Mouse (Mus musculus) liver, embryonic 14.5 days (tissue): ENCODE measurements at regions not wholly inside any gene's neighbourhood (a gene's known extent, or its start where the extent isn't known, plus 50 kb on each side); places are given as distances from the start of the nearest gene placed in this dataset.

ENCODE experiments used
- ATAC-seq: fragments of 200-750 bp; cut with Nextera tagmentation; 2 replicates; pipeline ENCODE4 v1.8.0; 2017; ENCODE audit warnings: moderate number of reproducible peaks, mild to moderate bottlenecking, moderate library complexity; ENCODE audit not compliant: insufficient read depth
- DNase-seq, 3 experiments: peaks; one replicate each; pipeline ENCODE4 v3.0.0-alpha.2; 2012 to 2013; ENCODE audit warnings: low read depth in 3 of 3, low spot score in 3 of 3
- H3K27ac ChIP-seq: fragments of 300-500 bp; sonication (generic); 2 replicates; pipeline ENCODE4 v1.5.1; 2014; ENCODE audit warnings: moderate library complexity, mild to moderate bottlenecking, control low read depth, inconsistent platforms
- H3K27me3 ChIP-seq: fragments of 300-500 bp; sonication (generic); 2 replicates; pipeline ENCODE4 v1.6.1; 2014; ENCODE audit warnings: mild to moderate bottlenecking, low read length, moderate library complexity; ENCODE audit not compliant: control insufficient read depth, insufficient read depth
- H3K36me3 ChIP-seq: fragments of 300-500 bp; sonication (generic); replicated peaks from 2 replicates; pipeline ENCODE4 v1.6.1; 2014; ENCODE audit warnings: low read depth; ENCODE audit not compliant: control insufficient read depth, insufficient read depth
- H3K4me1 ChIP-seq, 2 experiments: fragments of 200-500 bp in 1 of 2; fragments of 300-500 bp in 1 of 2; sonication (generic) in 1 of 2; replicated peaks; 2 replicates each; pipeline ENCODE4 v1.6.1; 2012 to 2014; ENCODE audit warnings: antibody characterized with exemption in 1 of 2, inconsistent platforms in 1 of 2, low read length in 1 of 2; ENCODE audit not compliant: control insufficient read depth in 2 of 2, insufficient read depth in 2 of 2
- H3K4me2 ChIP-seq: fragments of 300-500 bp; sonication (generic); 2 replicates; pipeline ENCODE4 v1.6.1; 2014; ENCODE audit warnings: low read depth, mild to moderate bottlenecking, control low read depth, moderate library complexity
- H3K4me3 ChIP-seq, 2 experiments: fragments of 200-500 bp in 1 of 2; fragments of 300-500 bp in 1 of 2; sonication (generic) in 1 of 2; 2 replicates each; pipeline ENCODE4 v1.5.1; 2012 to 2014; ENCODE audit warnings: low read depth in 2 of 2, low read length in 2 of 2, mild to moderate bottlenecking in 2 of 2, control low read depth in 1 of 2, inconsistent platforms in 1 of 2, moderate library complexity in 1 of 2; ENCODE audit not compliant: insufficient read depth in 1 of 2
- H3K9ac ChIP-seq: fragments of 300-500 bp; sonication (generic); replicated peaks from 2 replicates; pipeline ENCODE4 v1.6.1; 2014; ENCODE audit warnings: mild to moderate bottlenecking, control low read depth, moderate library complexity
- H3K9me3 ChIP-seq: fragments of 300-500 bp; sonication (generic); 2 replicates; pipeline ENCODE4 v1.6.1; 2016; ENCODE audit warnings: low read length, mixed read lengths; ENCODE audit not compliant: control insufficient read depth
- CTCF ChIP-seq: IDR thresholded peaks from 2 replicates; pipeline ENCODE4 v1.5.1; 2016; ENCODE audit warnings: antibody characterized with exemption, low read depth, control low read depth
- EP300 ChIP-seq: IDR thresholded peaks from 2 replicates; pipeline ENCODE4 v1.6.1; 2016; ENCODE audit warnings: antibody characterized with exemption, low read depth
- WGBS: fragments of 180-500 bp; shearing (Covaris S2); extraction: QIAGEN DNeasy Blood & Tissue Kit; methylation state at CpG from one replicate; pipeline ENCODE4 v1.1.7; 2014; ENCODE audit not compliant: insufficient replicate concordance; 5-methylcytosine and 5-hydroxymethylcytosine counted together

- H3K4me2 ChIP-seq: no peak overlapping the region
- ATAC-seq (no peak), DNase-seq (no peak)
- H3K9ac ChIP-seq: no peak overlapping the region
- no peaks in the 10 kb centered on the region for H3K27me3 ChIP-seq
- WGBS: 27% methylated on average over 2 of the region's 2 CpGs
- H3K4me1 ChIP-seq: no peaks in the 10 kb centered on the region
- TF ChIP-seq CTCF: no peak
- no peak for TF ChIP-seq EP300
- H3K9me3 ChIP-seq: no peaks in the 10 kb centered on the region
- H3K27ac ChIP-seq: no peak overlapping the region
- H3K36me3 ChIP-seq: no peaks in the 10 kb centered on the region
- no peak overlapping the region for H3K4me3 ChIP-seq
These were observed 166.1 kb upstream of the Prkcq start for GRCm38 (mm10) chr2:11005806-11006205.

- ATAC-seq: no peak
- 64% methylated on average over 11 of the region's 11 CpGs for WGBS
These were observed 160.6 kb upstream of the Prkcq start for GRCm38 (mm10) chr2:11011041-11011962.

GRCm38 (mm10) chr2:11012312-11012860, 159.5 kb upstream of the Prkcq start:
- Histone ChIP-seq H3K27me3 (no peaks in the 10 kb centered on the region), H3K9ac (no peak overlapping the region), H3K4me2 (no peak overlapping the region), H3K36me3 (no peaks in the 10 kb centered on the region), H3K9me3 (no peaks in the 10 kb centered on the region), H3K27ac (no peak overlapping the region), H3K4me3 (no peak overlapping the region), H3K4me1 (no peaks in the 10 kb centered on the region)
- WGBS: 49% methylated on average over 4 of the region's 4 CpGs
- TF ChIP-seq EP300 (no peak), CTCF (no peak)
- DNase-seq (no peak), ATAC-seq (no peak)

More at GRCm38 (mm10) chr2:11011041-11011962, 160.6 kb upstream of the Prkcq start:
- Histone ChIP-seq H3K27ac (no peak overlapping the region), H3K36me3 (no peaks in the 10 kb centered on the region), H3K27me3 (no peaks in the 10 kb centered on the region), H3K9ac (no peak overlapping the region), H3K4me2 (no peak overlapping the region), H3K4me1 (no peaks in the 10 kb centered on the region), H3K9me3 (no peaks in the 10 kb centered on the region), H3K4me3 (no peak overlapping the region)
- DNase-seq: no peak
- TF ChIP-seq CTCF (no peak), EP300 (no peak)

- WGBS: 61% methylated on average over 3 of the region's 3 CpGs
- ATAC-seq: no peak
These were observed 158.8 kb upstream of the Prkcq start for GRCm38 (mm10) chr2:11013154-11013553.

GRCm38 (mm10) chr2:11016446-11016845, 155.5 kb upstream of the Prkcq start:
- no peaks in the 10 kb centered on the region for H3K36me3 ChIP-seq
- 31% methylated on average over 1 of the region's 1 CpGs for WGBS
- H3K9me3 ChIP-seq: no peaks in the 10 kb centered on the region
- ATAC-seq (no peak), DNase-seq (no peak)
- no peak for TF ChIP-seq EP300
- no peak overlapping the region for H3K27ac ChIP-seq
- H3K27me3 ChIP-seq: no peaks in the 10 kb centered on the region
- no peaks in the 10 kb centered on the region for H3K4me1 ChIP-seq
- H3K4me2 ChIP-seq: no peak overlapping the region
- H3K9ac ChIP-seq: no peak overlapping the region
- no peak overlapping the region for H3K4me3 ChIP-seq

More at GRCm38 (mm10) chr2:11013154-11013553, 158.8 kb upstream of the Prkcq start:
- no peaks in the 10 kb centered on the region for H3K4me1 ChIP-seq
- no peak for TF ChIP-seq CTCF
- no peak overlapping the region for H3K27ac ChIP-seq
- no peak overlapping the region for H3K9ac ChIP-seq
- H3K4me2 ChIP-seq: no peak overlapping the region
- no peaks in the 10 kb centered on the region for H3K27me3 ChIP-seq
- no peaks in the 10 kb centered on the region for H3K36me3 ChIP-seq
- no peak for DNase-seq
- H3K4me3 ChIP-seq: no peak overlapping the region
- H3K9me3 ChIP-seq: no peaks in the 10 kb centered on the region
